Mouse (Mus musculus) liver, postnatal 0 days (tissue): ENCODE results near the gene A730071L15Rik.

ENCODE experiments used
- CTCF ChIP-seq: sonication (generic); IDR thresholded peaks from 2 replicates; pipeline ENCODE4 v1.5.1; 2016; ENCODE audit warnings: antibody characterized with exemption, low read depth
- EP300 ChIP-seq: IDR thresholded peaks from 2 replicates; pipeline ENCODE4 v1.6.1; 2016; ENCODE audit warnings: antibody characterized with exemption, low read depth, mild to moderate bottlenecking

- no peak for TF ChIP-seq CTCF
- no peak for TF ChIP-seq EP300
These were observed 21.1 kb upstream of the A730071L15Rik start for GRCm38 (mm10) chr11:6178673-6179166.
